Mouse (Mus musculus) kidney, adult 8-10 months (tissue): ENCODE measurements around the gene Nxph1.
A peak's percentile ranks its signal among the peaks of the same experiment; 100 is the strongest.

Source experiments
- DNase-seq, 2 experiments: peaks; one replicate each; pipeline ENCODE4 v3.0.0; 2022

The Nxph1 gene

DNA sequence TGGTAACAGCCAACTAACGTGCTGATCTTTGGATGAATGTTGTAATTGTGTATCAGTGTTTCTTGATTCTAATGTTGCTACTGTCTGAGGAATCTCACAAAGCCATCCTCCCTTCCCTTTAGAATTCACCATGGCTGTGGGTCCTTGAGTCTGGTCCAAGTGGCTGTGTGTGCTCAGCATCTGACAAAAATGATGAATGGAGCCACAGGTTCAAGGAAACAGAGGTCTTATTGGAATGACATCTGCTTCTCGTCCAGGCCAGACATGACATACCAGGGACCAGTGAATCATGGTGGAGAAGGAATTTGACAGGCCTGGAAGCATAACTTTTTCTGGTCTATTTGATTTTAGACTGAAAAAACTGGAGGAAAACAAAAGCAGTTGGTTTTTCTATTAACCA lies 22.3 kb downstream of the Nxph1 start:
- no peak for DNase-seq

DNA sequence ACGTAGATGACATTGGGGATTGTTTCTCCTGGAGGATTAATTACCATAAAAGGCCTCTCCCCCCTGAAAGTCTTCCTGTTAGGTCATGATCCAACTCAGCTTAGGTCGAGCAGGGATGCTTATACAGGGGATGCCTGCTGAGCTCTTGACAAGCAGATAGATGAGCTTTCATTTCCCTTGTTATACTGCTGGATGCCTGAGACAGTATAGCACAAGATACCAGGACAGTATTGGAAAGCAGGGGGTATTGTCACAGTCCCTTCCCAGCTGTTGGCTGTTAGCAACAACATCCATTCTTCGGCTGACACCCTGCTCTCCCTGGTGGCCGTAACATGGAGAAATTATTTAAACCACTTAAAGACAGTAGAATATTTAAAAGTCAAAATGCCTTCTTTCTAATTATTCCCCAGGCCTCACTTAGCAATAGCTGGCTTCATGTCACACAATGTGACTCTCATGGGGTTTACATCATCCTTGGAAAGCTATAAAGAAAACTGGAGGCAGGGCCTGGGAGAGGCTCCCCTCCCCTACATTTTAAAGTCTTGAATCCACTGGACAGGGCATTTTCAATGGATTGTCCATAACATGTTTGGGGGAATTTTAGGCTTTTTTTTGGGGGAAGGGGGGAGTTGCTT lies 31.1 kb downstream of the Nxph1 start:
- DNase-seq, result no peak

DNA sequence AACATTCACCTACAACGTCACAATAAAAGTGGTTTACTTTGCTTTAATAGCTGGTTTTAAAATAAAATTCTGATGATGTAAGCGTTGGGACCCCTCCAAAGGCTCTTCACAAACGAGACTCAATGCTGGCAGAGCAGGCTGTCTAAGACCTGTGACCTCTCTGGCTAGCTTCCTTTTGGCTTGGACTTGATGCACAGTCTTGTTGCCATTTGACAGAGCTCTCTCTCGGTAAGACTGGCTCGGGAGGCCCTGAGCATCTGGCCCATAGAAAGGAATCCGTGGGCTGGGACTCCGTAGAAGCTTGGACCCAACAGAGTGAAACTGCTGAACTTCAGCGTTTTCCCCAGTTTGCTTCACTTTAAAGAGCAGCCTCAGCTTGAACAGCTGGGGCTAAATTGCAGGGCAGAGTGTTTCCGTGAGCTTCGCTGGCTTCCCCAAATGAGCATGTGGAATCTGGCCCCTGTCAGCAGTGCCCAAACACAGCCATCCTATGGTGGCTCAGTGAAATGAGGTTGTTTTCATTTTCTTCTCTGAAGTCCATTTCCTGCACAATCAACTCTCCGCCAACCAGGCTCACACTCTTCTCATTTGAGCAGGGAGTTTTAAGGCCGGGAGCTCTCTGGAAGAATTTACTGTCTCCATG lies 48.2 kb downstream of the Nxph1 start:
- no peak for DNase-seq

DNA sequence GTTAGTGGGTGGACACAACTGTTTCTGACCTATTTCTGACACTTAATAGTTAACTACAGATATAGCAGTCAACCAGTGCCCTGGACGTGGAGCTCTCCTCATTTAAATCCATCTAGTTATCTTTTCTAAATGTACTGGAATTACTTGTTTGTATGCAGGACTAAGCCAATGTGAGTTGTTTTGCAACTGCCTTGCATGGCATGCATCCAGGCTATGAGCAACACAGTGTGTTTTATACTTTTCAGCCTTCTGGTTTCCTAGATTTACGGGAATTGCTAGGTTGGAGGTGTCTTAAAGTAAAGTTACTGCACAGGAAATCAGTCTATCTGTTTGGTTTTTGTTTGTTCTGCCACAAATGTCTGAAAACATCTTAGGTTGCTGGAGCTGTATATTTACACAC lies 49.1 kb downstream of the Nxph1 start:
- no peak for DNase-seq

DNA sequence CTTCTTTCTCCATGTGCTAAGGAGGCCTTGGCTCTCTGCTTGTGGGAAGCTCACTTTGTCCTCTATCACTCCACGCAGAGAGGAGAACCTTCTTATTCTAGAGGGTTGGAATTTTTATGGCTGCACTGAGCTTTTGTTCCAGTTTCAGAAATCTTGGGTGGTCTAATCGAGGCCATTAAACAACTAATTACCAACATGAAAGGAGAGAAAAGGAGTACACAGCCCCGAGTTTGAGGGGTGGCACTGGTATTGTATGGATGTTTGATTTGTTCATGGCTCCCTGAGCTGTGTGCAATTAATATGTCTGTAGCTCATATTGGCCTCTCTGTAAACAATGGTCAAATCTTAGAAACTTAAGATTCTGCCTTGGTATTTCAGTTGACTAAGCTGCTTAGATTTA lies 54.5 kb downstream of the Nxph1 start:
- no peak for DNase-seq

DNA sequence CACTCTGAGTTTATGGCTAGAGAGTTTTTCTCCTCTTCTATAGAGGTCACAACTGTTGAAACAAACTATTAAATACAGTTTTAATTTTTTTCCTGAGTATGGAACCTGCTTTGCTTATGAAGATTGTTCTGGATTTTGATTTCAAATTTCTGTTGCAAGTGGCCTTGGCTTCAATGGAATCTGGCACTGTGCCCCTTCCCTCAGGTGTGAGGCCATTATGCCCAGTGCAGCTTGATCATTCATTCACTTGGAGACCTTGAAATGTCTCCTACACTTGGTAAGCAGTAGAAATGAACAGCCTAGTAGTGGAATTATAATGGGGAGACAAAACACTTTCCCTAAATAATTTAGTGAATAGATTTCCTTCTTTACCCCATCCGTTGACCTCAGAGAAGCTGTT lies 78.4 kb downstream of the Nxph1 start:
- no peak for DNase-seq

DNA sequence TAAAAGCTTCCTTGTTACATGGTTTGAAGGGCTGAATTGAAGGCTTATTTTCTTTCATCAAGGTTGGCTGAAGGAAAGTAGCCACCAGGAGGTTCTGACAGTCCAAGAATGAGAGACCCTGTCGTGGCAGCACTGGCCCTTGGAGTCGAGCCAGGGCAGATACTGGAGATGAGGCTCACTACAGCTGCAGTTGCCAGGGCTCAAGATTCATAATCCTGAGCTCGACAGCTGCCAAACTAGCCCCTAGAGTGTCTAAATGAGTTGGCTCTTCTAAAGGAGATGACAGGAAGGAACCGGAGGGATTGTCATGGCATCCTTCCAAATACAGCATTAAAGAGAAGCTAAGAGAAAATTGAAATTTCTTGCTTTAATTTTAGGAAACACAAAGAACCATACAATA lies 78.9 kb downstream of the Nxph1 start:
- no peak for DNase-seq

DNA sequence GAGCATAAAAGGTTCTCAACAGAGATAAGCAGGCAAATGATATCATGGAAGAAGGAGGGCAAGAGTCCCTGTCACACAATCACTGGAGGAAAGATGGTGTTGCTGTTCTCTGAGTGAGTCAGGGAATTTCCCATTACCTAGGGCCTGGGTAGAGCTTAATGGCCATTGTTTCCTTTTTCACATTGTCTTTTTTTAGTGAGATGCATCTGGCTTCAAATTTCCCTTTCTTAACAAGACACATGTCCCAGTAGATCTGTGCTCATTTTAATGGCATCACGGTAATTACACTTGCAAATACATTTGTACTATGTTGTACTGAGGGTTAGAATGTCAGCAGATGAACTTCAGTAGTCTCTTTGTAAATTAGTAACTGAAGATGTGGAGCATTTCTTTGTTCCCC lies 80.3 kb downstream of the Nxph1 start:
- DNase-seq, result no peak

DNA sequence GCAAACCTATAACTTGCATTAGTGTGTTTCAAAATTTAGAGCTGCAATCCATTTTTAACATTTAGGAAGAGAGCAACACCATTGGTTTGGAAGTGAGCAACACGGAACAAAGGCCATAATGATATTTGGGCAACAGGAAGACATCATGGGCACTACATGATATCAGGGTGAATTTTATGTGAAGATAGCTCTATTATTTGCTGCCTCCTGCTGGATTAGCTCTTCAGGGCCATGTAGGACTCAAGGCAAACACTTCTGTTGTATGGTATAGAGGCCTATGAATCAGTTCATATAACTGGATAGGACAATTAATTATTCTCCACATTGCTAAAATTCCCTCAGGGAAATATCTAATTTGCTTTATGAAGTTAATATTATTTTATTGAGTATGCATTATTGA lies 91.1 kb downstream of the Nxph1 start:
- DNase-seq, result no peak

DNA sequence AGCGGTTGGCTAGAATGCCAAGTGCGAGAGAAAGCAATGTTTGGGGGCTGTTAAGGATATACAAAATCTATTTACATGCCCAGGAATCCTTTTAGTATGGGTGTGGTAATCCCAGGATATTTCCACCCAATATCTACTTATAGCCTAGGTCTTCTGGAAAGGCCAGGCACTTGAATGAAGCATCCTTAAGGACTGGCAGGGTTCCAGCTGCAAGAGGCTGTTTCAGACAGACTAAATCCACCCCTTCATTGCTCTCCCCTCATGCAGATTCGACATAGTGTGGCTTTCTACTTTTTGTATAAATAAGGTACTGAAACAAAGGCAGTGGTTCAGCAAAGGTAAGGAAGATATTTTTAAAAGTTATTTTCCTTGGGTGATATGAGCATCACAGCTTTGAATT lies 92.8 kb downstream of the Nxph1 start:
- no peak for DNase-seq

DNA sequence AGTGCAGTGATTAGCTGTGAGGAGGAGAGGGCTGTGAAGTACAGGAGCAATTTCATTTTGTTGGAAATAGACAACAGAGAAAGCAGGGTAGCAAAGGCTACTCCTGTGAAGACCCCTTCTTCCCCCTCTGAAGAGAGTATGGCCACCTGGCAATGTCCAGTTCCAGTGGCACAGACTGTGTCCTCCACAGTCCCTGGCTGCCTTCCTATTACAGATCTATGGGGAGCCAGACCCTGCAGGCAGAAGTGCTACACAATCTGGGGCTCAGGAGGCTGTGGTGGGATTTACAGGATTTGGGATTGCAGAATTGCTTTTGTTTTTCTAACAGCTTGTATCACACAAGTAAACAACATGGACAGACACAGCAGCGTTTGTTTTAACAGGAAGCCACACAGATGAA lies 94.2 kb downstream of the Nxph1 start:
- no peak for DNase-seq

DNA sequence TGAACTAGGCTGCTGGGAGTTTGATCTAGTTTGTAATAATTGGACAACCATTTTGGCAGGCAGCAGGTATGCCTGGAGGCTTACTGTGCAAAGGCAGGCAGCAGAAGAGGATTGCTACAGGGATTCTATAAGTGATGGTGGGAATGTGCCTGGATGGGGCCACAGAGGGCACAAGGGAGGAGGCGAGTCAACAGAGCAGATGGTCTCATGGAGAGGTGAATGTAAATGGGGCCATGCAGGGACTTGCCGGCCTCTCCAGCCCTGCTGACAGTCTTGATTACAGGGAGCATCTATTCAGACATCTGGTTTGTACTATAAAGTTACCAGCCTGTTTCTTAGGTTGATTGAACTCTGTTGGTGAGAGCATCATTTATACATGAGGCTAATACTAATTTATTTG lies 98.6 kb downstream of the Nxph1 start:
- no peak for DNase-seq

DNA sequence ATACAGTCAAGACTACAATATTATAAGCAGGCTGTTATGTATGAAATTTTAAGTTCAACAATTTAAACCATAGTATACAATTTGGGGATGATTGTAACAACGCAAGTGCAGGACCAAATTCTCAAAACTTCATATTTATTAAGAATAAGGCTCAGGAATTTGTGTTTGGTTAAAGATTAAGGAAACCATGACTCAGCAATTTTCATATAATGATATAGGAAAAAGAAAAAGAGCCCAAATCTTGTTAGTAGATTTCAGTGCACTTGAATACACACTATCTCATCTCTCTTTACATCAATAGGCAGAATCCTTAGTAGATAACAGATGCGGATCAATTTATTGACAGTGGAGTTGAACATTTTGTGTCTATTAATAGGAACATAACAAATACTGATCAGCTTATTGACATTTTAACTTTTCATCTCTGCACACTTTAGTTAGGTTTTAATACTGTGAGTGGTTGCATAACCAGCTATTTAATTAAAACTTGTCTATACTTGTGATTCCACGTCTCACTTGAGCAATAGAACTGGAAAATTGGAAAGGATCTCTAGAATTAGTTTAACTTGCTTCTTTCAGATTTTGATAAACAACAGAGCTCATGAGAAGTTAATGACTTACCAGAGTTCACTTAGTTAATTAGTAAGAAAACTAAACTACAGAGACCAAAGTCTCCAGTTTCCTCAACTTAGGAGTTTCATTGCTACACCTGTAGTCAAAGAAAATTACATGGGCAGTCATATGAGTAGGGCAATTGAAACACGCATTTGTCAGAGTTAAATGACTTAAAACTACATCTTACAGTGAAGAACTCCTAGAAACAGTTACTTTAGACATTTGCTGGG lies 113.3 kb downstream of the Nxph1 start:
- peak in 1 of 2 experiments; percentile 61 for DNase-seq

DNA sequence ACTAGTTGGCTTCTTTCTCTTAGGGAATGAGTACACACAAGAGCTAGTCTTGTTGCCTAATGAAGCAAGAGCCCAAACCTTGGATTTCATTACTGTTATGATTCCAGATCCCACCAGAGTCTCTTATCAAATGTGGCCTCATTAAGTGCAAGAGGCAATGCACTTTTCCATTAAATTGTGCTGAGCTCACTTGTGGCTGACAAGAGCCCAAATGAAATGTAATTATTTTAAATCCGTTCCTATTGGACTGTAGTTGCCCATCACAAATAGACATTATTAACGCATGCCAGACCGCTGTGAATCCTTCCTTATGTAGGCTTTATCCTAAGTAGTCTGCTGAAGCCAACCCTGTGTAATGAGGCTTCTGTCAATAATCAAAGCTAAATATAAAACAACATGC lies 118.2 kb downstream of the Nxph1 start:
- no peak for DNase-seq

DNA sequence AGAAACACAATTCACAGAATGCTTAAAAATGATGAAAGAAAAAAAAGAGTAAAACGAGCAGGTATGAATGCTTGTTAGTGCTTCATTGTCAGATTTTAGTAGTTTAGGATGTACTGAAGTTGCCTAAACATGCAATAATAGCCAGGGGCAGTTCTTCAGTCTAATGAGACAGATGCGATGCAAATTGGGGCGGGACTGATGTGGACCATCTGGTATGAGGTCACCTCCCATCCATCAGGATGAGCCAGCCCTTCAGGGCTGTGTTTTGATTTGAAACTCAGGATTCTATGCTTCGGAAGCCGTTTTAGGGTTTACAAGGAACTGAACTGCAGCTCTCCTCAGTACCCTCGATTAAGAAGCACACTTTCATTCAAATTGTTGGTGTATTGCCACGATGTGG lies 121.7 kb downstream of the Nxph1 start:
- no peak for DNase-seq

DNA sequence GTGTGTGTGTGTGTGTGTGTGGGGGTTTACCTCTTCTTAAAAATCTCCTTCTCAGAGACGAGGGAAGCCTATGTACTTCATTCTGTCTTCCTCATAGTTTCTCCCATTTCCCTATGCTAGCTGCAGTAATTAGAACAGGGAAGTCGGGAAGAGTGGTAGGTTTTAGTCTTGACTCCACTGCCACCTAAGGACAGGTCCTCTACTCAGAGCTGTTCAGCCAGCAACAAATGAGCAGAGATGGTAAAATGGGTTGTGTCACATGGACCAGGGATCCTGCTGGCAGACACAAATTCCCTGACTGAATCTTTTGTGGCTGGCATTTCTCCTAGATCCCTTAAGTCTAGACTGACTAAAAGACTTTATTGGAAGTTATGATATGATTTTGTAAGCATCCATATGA lies 128.2 kb downstream of the Nxph1 start:
- peak in 1 of 2 experiments; percentile 6 for DNase-seq

DNA sequence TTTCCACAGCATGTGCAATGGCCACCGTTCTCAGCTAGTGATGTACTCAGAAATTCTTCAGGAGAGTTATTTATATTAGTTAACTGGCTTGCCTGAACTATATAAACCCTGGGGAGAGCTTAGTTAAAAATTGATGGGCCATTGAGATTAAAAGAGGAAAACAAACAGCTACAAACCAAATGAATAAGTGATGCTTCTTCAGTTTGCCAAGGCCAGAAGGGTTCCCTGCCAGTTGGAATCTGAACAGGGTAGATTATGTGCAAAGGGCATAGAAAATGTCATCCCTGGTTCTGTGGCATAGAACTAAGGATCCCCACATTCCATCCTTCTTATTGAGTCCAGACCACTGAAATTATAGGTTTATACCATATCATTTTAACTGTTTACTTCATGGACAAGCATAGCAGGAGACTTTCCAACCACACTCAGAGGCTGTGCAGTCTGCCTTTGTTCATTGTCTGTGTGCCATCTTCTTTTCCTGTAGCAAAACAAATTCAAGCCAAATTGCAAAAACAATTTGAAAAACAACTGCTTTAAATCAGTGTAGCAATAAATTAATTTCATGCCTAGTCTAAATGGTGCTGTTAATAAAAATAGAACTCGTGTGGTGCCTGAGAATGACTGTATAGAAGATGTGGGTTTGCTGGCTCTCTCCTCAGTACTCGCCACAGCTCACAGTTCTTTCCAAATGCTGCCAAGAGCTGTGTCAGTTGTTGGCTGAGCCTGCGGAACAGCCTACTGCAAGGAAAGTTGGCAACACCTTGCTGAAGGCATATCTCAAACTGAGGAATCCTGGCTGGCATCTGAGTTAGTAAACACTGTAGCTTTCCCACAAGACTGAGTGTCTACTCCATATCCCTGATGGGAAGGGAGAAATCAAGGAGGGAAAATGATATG lies 129.8 kb downstream of the Nxph1 start:
- peak in 1 of 2 experiments; percentile 27 for DNase-seq

DNA sequence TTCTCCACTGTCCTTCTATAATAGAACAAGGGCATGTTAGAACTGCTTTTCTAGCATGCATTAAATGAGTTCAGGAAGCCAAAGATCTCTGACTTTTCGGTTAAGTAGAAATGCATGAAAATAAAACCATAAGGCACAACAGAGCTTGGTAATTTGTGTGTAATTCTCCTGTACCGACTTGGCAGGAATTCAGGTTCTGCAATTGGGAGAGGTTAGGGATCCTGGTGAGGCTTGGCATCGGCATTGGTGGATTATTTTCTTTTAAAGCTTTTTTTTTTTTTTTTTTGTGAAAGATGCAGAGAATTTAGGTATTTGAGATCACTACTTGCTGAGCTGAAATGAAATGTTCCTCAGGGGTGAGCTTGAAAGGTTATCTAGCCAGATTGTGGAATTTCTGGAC lies 135.6 kb downstream of the Nxph1 start:
- DNase-seq, result no peak

DNA sequence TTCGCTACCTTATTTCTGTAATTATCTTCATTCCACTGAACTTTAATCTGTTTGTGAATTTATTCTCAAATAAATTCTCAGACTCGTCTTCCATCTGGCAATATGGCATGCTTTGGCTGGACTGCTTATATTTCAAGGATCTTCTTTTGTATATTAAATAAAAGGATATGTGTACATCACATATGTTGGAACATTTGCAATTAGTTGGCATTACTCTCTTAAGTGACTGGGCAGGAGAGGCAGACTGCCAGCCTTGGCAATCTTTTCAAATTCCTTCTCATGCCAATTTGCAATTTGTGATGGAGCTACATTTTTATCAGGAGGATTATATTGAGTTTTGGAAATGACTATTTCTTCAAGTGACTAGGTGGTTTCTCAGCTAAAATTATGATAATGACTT lies 149.1 kb downstream of the Nxph1 start:
- DNase-seq, result no peak

DNA sequence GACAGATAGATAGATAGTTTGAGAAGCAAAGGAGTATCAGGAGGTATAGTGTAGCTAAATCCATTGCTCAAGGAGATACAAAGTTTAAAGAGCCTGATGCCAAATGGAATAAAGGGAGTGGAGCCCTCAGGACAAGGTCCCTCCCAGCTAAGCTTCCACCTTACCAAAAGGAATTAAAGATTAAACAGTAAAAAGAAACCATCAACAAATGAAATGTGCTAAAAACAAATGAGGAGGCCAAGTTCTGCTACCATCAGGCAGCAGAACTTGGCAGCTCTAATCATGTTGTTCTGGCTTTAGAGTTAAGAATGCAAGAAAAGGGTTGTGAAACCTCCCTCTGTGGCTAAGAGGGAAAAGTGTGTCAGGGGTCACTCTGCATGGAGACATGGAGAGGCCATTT lies 159.1 kb downstream of the Nxph1 start:
- DNase-seq, result peak; percentile 2 to 27

DNA sequence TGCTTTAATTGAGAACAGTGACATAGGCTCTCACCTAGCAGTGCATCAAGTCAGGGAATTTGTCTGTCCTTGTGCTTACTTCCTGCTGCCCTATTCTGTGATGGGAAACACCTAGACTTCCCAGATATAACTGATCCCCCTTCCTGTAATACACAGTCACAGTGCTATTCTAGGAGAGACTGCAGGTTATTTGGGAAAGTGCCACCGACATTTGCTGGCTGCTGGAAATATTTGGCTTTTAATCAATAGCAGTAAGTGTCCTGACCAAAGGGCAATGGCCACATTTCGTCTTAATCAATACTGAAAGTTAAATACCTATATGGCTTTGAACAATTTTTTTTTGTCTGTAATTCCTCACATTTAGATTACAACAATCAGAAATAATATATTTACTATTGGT lies 170.9 kb downstream of the Nxph1 start:
- DNase-seq, result no peak

DNA sequence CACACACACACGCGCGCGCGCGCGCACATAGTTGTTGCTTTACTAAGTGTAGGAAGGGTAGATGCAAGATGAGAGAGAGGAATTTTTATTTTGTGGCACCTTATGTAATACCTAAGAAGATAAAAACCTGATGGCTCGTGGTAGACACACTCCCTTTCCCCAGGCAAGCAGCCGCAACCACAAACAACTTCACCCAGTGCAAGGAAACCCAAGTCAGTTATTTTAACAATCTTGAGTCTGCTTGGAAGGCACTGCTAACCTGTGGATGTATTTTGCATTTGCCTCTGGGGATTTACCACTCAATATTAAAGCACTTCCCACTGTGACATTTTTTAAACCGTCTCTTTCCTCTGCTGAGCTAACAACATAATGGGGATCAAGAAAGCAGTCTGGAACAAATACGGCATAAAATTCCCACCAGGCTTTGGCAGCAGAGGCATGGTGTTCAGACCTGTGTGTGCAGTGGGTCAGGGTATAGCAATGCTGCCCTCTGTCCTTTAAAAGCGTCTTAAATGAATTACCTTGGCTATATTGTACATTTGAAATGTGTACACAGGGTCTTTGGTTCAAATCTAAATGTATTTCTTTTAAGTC lies 176.2 kb downstream of the Nxph1 start:
- DNase-seq, result no peak
